Mouse (Mus musculus) ES-Bruce4 (cell line): Measurements from ENCODE around the gene Fbxl8.

Source experiments
- CTCF ChIP-seq: IDR thresholded peaks from one replicate; pipeline ENCODE4 v1.8.1; 2011; ENCODE audit warnings: low read depth, low read length
- EP300 ChIP-seq: IDR thresholded peaks from 2 replicates; pipeline ENCODE4 v1.6.1; 2011; ENCODE audit warnings: low read depth, low read length; ENCODE audit not compliant: insufficient read depth
- POLR2A ChIP-seq: IDR thresholded peaks from one replicate; pipeline ENCODE4 v1.8.1; 2011; ENCODE audit warnings: low read length; ENCODE audit not compliant: insufficient read depth

DNA sequence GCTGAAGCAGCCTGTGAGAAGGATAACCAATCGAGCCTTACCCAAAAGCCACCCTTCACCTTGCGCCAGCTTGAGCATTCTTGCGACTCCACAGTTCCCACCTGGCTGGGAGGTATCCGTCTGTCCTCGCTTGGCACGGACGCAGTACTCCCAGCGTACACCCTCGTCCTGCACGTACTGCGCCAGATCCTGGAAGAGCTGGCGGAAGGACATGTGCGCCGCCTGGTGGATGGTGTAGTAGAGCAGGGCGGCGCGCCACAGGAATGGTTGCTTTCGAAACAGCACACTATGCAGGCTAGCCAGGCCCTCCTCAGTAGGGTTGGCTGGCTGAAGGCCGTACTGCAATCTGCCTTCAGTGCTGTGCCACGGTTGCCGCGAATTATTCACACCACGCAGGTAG lies 18.6 kb downstream of the Fbxl8 start:
- peak; percentile 69; the same call in 1 of the 2 replicates for TF ChIP-seq EP300
- peak; percentile 99 for TF ChIP-seq CTCF
- no peak for TF ChIP-seq POLR2A
